Mouse (Mus musculus) lung, postnatal 0 days (tissue): ENCODE measurements around the gene Gm37240. TPM values are rescaled to one million over a fixed set of nuclear protein-coding genes. Genes with fewer than 3 reads are reported as not detected.

Experiments
- ATAC-seq: fragments of 200-750 bp; cut with Nextera tagmentation; 2 replicates; pipeline ENCODE4 v1.8.0; 2017; ENCODE audit warnings: moderate library complexity
- DNase-seq: peaks from one replicate; pipeline ENCODE4 v3.0.0-alpha.2; 2016; ENCODE audit warnings: low spot score
- H3K27ac ChIP-seq: fragments of 300-500 bp; sonication (generic); 2 replicates; pipeline ENCODE4 v1.5.1; 2014; ENCODE audit warnings: antibody characterized with exemption, mild to moderate bottlenecking, low read length, mixed read lengths
- H3K27me3 ChIP-seq: fragments of 300-500 bp; sonication (generic); replicated peaks from 2 replicates; pipeline ENCODE4 v1.6.1; 2014; ENCODE audit warnings: low read length, mixed read lengths; ENCODE audit not compliant: insufficient read depth
- H3K36me3 ChIP-seq: fragments of 300-500 bp; sonication (generic); 2 replicates; pipeline ENCODE4 v1.6.1; 2014; ENCODE audit warnings: low read length, mixed read lengths; ENCODE audit not compliant: insufficient read depth
- H3K4me1 ChIP-seq: fragments of 300-500 bp; sonication (generic); 2 replicates; pipeline ENCODE4 v1.6.1; 2014; ENCODE audit warnings: antibody characterized with exemption, low read depth, low read length, mixed read lengths; ENCODE audit not compliant: insufficient read depth
- H3K4me2 ChIP-seq: fragments of 300-500 bp; sonication (generic); replicated peaks from 2 replicates; pipeline ENCODE4 v1.6.1; 2014; ENCODE audit warnings: low read depth, mild to moderate bottlenecking, low read length, moderate library complexity, mixed read lengths
- H3K4me3 ChIP-seq: fragments of 300-500 bp; sonication (generic); 2 replicates; pipeline ENCODE4 v1.5.1; 2014; ENCODE audit warnings: low read depth, low read length
- H3K9ac ChIP-seq: fragments of 300-500 bp; sonication (generic); replicated peaks from 2 replicates; pipeline ENCODE4 v1.6.1; 2014; ENCODE audit warnings: low read depth, mild to moderate bottlenecking
- H3K9me3 ChIP-seq: fragments of 300-500 bp; sonication (generic); 2 replicates; pipeline ENCODE4 v1.6.1; 2016; ENCODE audit warnings: low read length, mixed read lengths
- CTCF ChIP-seq: IDR thresholded peaks from 2 replicates; pipeline ENCODE4 v1.5.1; 2016; ENCODE audit warnings: antibody characterized with exemption, mild to moderate bottlenecking
- EP300 ChIP-seq: IDR thresholded peaks from 2 replicates; pipeline ENCODE4 v1.6.1; 2016; ENCODE audit warnings: antibody characterized with exemption, mild to moderate bottlenecking, control low read depth
- WGBS: fragments of 180-500 bp; shearing (Covaris S2); extraction: QIAGEN DNeasy Blood & Tissue Kit; methylation state at CpG from one replicate; pipeline ENCODE4 v1.1.7; 2014; 5-methylcytosine and 5-hydroxymethylcytosine counted together
- polyA plus RNA-seq: library from polyadenylated mRNA; unstranded; fragments of >200 nt; fragmentation: Nextera tagmentation; extraction: Ambion mirVana; gene quantifications from 2 replicates; pipeline ENCODE4 v1.2.1, GENCODE M21; 2015

Gene Gm37240
- polyA plus RNA-seq, 1 experiment from 2014 or later = 8.9 TPM

- no peak for ATAC-seq
- no peak overlapping the region for H3K27ac ChIP-seq
- no peak for DNase-seq
- H3K36me3 ChIP-seq = no peaks in the 10 kb centered on the region
- no peaks in the 10 kb centered on the region for H3K9me3 ChIP-seq
- no peak overlapping the region for H3K4me3 ChIP-seq
- no peak for TF ChIP-seq CTCF
- H3K4me2 ChIP-seq = no peak overlapping the region
- WGBS = 87% methylated on average over 1 of the region's 1 CpGs
- H3K9ac ChIP-seq = no peak overlapping the region
- no peaks in the 10 kb centered on the region for H3K27me3 ChIP-seq
- no peaks in the 10 kb centered on the region for H3K4me1 ChIP-seq
Measured at GRCm38 (mm10) chr3:85335517-85335916, 551.8 kb downstream of the Gm37240 start.

DNA sequence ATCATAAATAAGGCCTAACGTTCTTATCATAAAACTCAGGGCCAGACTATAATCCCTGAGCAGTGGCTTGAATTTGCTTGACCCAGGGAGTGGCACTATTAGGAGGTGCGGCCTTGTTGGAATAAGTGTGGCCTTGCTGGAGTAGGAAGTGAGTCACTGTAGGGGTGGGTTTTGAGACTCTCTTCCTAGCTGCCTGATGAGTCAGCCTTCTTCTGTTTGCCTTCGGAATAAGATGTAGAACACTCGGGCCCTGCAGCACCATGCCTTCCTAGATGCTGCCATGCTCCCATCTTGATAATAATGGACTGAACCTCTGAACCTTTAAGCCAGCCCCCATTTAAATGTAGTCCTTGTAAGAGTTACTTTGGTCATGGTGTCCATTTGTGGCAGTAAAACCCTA is 555.0 kb downstream of the Gm37240 start:
- Histone ChIP-seq H3K9me3 (no peaks in the 10 kb centered on the region), H3K36me3 (no peaks in the 10 kb centered on the region), H3K4me3 (no peak overlapping the region), H3K4me2 (no peak overlapping the region), H3K4me1 (no peaks in the 10 kb centered on the region), H3K27ac (no peak overlapping the region), H3K9ac (no peak overlapping the region), H3K27me3 (no peaks in the 10 kb centered on the region)
- TF ChIP-seq EP300 = no peak
- TF ChIP-seq CTCF = no peak
- ATAC-seq (no peak), DNase-seq (no peak)
- 77% methylated on average over 4 of the region's 4 CpGs for WGBS

- DNase-seq (no peak), ATAC-seq (no peak)
- WGBS = 80% methylated on average over 5 of the region's 5 CpGs
- Histone ChIP-seq H3K27ac (no peak overlapping the region), H3K4me2 (no peak overlapping the region), H3K4me1 (no peaks in the 10 kb centered on the region), H3K36me3 (no peaks in the 10 kb centered on the region), H3K9me3 (no peaks in the 10 kb centered on the region), H3K9ac (no peak overlapping the region), H3K27me3 (no peaks in the 10 kb centered on the region), H3K4me3 (no peak overlapping the region)
- TF ChIP-seq CTCF (no peak), EP300 (no peak)
Measured at GRCm38 (mm10) chr3:85318256-85318655, 569.1 kb downstream of the Gm37240 start.

DNA sequence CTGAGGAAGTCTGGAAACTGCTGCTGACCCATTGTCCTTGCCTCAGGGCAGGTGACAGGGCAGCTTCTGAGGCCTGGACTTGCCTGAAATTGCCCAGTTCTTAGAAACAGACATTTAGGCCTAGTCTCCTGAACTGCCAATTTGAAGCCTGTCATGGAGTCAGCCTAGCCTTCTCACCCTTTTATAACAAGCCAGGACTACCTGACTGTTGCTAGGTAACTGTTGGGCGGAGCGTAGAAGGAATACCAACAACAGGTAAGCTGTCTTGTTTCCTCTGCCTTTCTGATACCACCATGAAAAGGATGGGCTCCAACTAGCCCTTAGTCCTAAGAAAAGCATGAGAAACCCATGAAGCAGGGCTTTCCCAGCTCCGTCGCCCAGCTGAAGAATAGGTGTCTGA is 570.0 kb downstream of the Gm37240 start:
- Histone ChIP-seq H3K27ac (no peak overlapping the region), H3K9ac (no peak overlapping the region), H3K27me3 (no peaks in the 10 kb centered on the region), H3K4me1 (no peaks in the 10 kb centered on the region), H3K4me2 (no peak overlapping the region), H3K4me3 (no peak overlapping the region), H3K9me3 (no peaks in the 10 kb centered on the region), H3K36me3 (no peaks in the 10 kb centered on the region)
- DNase-seq (no peak), ATAC-seq (no peak)
- WGBS = 95% methylated on average over 4 of the region's 4 CpGs
- TF ChIP-seq CTCF = no peak
- no peak for TF ChIP-seq EP300

DNA sequence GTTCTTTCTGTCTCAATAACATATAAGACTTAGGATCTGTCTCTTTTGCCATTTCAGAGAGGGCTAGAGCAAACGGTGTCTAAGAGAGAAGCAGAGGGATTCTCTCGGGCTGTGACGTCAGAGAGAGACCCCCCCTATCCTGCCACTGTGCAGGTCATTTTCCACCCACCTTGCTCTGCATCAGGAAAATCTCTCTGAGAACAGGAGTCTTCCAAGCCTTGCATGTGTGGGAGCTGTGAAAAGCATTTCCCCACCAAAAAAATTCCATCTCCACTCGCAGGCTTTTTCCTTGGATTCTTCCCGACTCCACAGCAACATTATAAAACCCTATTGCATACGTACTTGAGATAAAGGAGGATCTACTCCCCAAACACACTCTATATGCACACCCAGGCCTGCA is 572.4 kb downstream of the Gm37240 start:
- H3K36me3 ChIP-seq = no peaks in the 10 kb centered on the region
- no peak overlapping the region for H3K27ac ChIP-seq
- no peak for ATAC-seq
- H3K27me3 ChIP-seq = no peaks in the 10 kb centered on the region
- DNase-seq = no peak
- no peaks in the 10 kb centered on the region for H3K4me1 ChIP-seq
- TF ChIP-seq EP300 (no peak), CTCF (no peak)
- H3K9me3 ChIP-seq = no peaks in the 10 kb centered on the region
- H3K4me3 ChIP-seq = no peak overlapping the region
- WGBS = 84% methylated on average over 6 of the region's 6 CpGs
- no peak overlapping the region for H3K9ac ChIP-seq
- H3K4me2 ChIP-seq = no peak overlapping the region

DNA sequence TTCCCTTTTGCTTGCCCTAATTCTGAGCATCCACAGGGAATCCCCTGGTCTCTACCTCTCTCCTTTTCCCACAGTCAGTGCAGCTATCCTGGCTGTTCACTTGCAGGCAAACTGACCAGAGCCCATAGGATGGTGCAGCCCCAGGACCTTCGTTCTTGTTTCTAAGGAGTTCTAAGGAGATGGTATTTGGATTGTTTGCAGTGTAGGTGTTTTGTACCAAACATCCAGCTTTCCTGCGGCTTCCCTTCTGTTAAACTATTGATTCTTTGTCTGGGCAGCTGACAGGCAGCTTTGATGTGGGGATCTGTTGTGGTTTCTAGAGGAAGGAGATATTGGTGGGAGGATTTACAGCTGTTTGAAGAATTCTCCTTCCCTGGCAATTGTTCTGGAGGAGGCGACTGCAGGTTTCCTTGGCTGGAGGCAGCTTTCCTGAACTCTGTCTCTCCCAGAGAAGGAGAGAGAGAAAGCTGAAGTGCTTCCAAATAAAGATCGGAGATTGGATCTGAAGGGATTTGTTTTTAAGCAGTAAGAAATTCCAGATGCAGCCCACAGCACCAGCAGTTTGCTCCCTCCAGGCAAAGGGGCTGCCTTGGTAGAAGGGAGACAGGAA is 573.6 kb downstream of the Gm37240 start:
- Histone ChIP-seq H3K27ac (no peak overlapping the region), H3K9ac (no peak overlapping the region), H3K36me3 (no peaks in the 10 kb centered on the region), H3K9me3 (no peaks in the 10 kb centered on the region), H3K4me2 (no peak overlapping the region), H3K4me3 (no peak overlapping the region), H3K27me3 (no peaks in the 10 kb centered on the region), H3K4me1 (no peaks in the 10 kb centered on the region)
- ATAC-seq (no peak), DNase-seq (no peak)
- WGBS = 20% methylated on average over 4 of the region's 4 CpGs
- TF ChIP-seq EP300 (no peak), CTCF (no peak)

- TF ChIP-seq CTCF (no peak), EP300 (no peak)
- Histone ChIP-seq H3K27ac (no peak overlapping the region), H3K27me3 (no peaks in the 10 kb centered on the region), H3K36me3 (no peaks in the 10 kb centered on the region), H3K9me3 (no peaks in the 10 kb centered on the region), H3K4me1 (no peaks in the 10 kb centered on the region), H3K4me2 (no peak overlapping the region), H3K4me3 (no peak overlapping the region), H3K9ac (no peak overlapping the region)
- DNase-seq (no peak), ATAC-seq (no peak)
- WGBS = 84% methylated on average over 3 of the region's 3 CpGs
Measured at GRCm38 (mm10) chr3:85311176-85311575, 576.1 kb downstream of the Gm37240 start.
